Mouse (Mus musculus): ENCODE results near the gene Nol4l. TPM values are rescaled to one million over a fixed set of nuclear protein-coding genes. Genes with fewer than 3 reads are reported as not detected.

Nol4l gene
- polyA plus RNA-seq, 1 experiment from 2014 or later = 27.9 TPM

GRCm38 (mm10) chr2:153479486-153479885 is 50.3 kb downstream of the Nol4l start:
- ATAC-seq (replicated peaks; ENCODE audit: low FRiP score, low TSS enrichment, low read depth) (no peak), DNase-seq (ENCODE audit: low spot score) (no peak)
- WGBS = 100% methylated on average over 1 of the region's 1 CpGs
- no peaks in the 10 kb centered on the region for H3K27me3 ChIP-seq (replicated peaks; ENCODE audit: control insufficient read depth, insufficient read depth, low read length)
- H3K4me1 ChIP-seq (replicated peaks; ENCODE audit: control insufficient read depth, insufficient read depth, low read length) = peaks cover 31% of the 10 kb centered on the region
- no peaks in the 10 kb centered on the region for H3K9me3 ChIP-seq (ENCODE audit: control insufficient read depth, low read length)
- H3K36me3 ChIP-seq (ENCODE audit: control insufficient read depth, insufficient read depth, low read length) = no peaks in the 10 kb centered on the region
- H3K27ac ChIP-seq (ENCODE audit: low read depth) = no peak overlapping the region
- H3K4me3 ChIP-seq (ENCODE audit: low read depth, low read length) = no peak overlapping the region
- H3K9ac ChIP-seq (ENCODE audit: low read length) = no peak overlapping the region
- no peak overlapping the region for H3K4me2 ChIP-seq (ENCODE audit: low read length)

- Histone ChIP-seq H3K27ac (ENCODE audit: low read depth) (no peak overlapping the region), H3K36me3 (ENCODE audit: control insufficient read depth, insufficient read depth, low read length) (no peaks in the 10 kb centered on the region), H3K9ac (ENCODE audit: low read length) (no peak overlapping the region), H3K27me3 (replicated peaks; ENCODE audit: control insufficient read depth, insufficient read depth, low read length) (no peaks in the 10 kb centered on the region), H3K4me1 (replicated peaks; ENCODE audit: control insufficient read depth, insufficient read depth, low read length) (peaks cover 30% of the 10 kb centered on the region), H3K4me2 (ENCODE audit: low read length) (no peak overlapping the region), H3K4me3 (ENCODE audit: low read depth, low read length) (no peak overlapping the region), H3K9me3 (ENCODE audit: control insufficient read depth, low read length) (no peaks in the 10 kb centered on the region)
- DNase-seq (ENCODE audit: low spot score) (peak; percentile 85), ATAC-seq (replicated peaks; ENCODE audit: low FRiP score, low TSS enrichment, low read depth) (peak; percentile 67)
- 1% methylated on average over 4 of the region's 4 CpGs for WGBS
Measured at GRCm38 (mm10) chr2:153478583-153478982, 51.2 kb downstream of the Nol4l start.

GRCm38 (mm10) chr2:153475114-153476112 is 54.4 kb downstream of the Nol4l start:
- Histone ChIP-seq H3K27ac (ENCODE audit: low read depth) (peak overlapping the region; percentile 75), H3K9me3 (ENCODE audit: control insufficient read depth, low read length) (no peaks in the 10 kb centered on the region), H3K4me1 (replicated peaks; ENCODE audit: control insufficient read depth, insufficient read depth, low read length) (peaks cover 25% of the 10 kb centered on the region), H3K36me3 (ENCODE audit: control insufficient read depth, insufficient read depth, low read length) (no peaks in the 10 kb centered on the region), H3K9ac (ENCODE audit: low read length) (peak overlapping the region; percentile 27; the same call in 1 of the 2 replicates), H3K4me2 (ENCODE audit: low read length) (no peak overlapping the region), H3K4me3 (ENCODE audit: low read depth, low read length) (no peak overlapping the region), H3K27me3 (replicated peaks; ENCODE audit: control insufficient read depth, insufficient read depth, low read length) (no peaks in the 10 kb centered on the region)
- whole genome bisulfite sequencing = 24% methylated on average over 4 of the region's 4 CpGs
- peak; percentile 71 for DNase-seq (ENCODE audit: low spot score)
- peak; percentile 34 for ATAC-seq (replicated peaks; ENCODE audit: low FRiP score, low TSS enrichment, low read depth)

GRCm38 (mm10) chr2:153470983-153471382 is 58.8 kb downstream of the Nol4l start:
- DNase-seq (ENCODE audit: low spot score) (no peak), ATAC-seq (replicated peaks; ENCODE audit: low FRiP score, low TSS enrichment, low read depth) (no peak)
- H3K27ac ChIP-seq (ENCODE audit: low read depth) = no peak overlapping the region
- 43% methylated on average over 3 of the region's 3 CpGs for WGBS
- peaks cover 24% of the 10 kb centered on the region for H3K4me1 ChIP-seq (replicated peaks; ENCODE audit: control insufficient read depth, insufficient read depth, low read length)
- H3K36me3 ChIP-seq (ENCODE audit: control insufficient read depth, insufficient read depth, low read length) = no peaks in the 10 kb centered on the region
- no peaks in the 10 kb centered on the region for H3K27me3 ChIP-seq (replicated peaks; ENCODE audit: control insufficient read depth, insufficient read depth, low read length)
- H3K9me3 ChIP-seq (ENCODE audit: control insufficient read depth, low read length) = no peaks in the 10 kb centered on the region
- no peak overlapping the region for H3K4me2 ChIP-seq (ENCODE audit: low read length)
- no peak overlapping the region for H3K4me3 ChIP-seq (ENCODE audit: low read depth, low read length)
- no peak overlapping the region for H3K9ac ChIP-seq (ENCODE audit: low read length)

GRCm38 (mm10) chr2:153469764-153470163 is 60.0 kb downstream of the Nol4l start:
- 40% methylated on average over 4 of the region's 4 CpGs for WGBS

GRCm38 (mm10) chr2:153469317-153469716 is 60.5 kb downstream of the Nol4l start:
- Histone ChIP-seq H3K27ac (ENCODE audit: low read depth) (no peak overlapping the region), H3K4me3 (ENCODE audit: low read depth, low read length) (no peak overlapping the region), H3K27me3 (replicated peaks; ENCODE audit: control insufficient read depth, insufficient read depth, low read length) (no peaks in the 10 kb centered on the region), H3K36me3 (ENCODE audit: control insufficient read depth, insufficient read depth, low read length) (no peaks in the 10 kb centered on the region), H3K4me1 (replicated peaks; ENCODE audit: control insufficient read depth, insufficient read depth, low read length) (peaks cover 7% of the 10 kb centered on the region), H3K9me3 (ENCODE audit: control insufficient read depth, low read length) (no peaks in the 10 kb centered on the region), H3K4me2 (ENCODE audit: low read length) (no peak overlapping the region), H3K9ac (ENCODE audit: low read length) (no peak overlapping the region)
- DNase-seq (ENCODE audit: low spot score) (no peak), ATAC-seq (replicated peaks; ENCODE audit: low FRiP score, low TSS enrichment, low read depth) (no peak)
- WGBS = 35% methylated on average over 2 of the region's 2 CpGs

More at GRCm38 (mm10) chr2:153469764-153470163, 60.0 kb downstream of the Nol4l start:
- no peak for ATAC-seq (replicated peaks; ENCODE audit: low FRiP score, low TSS enrichment, low read depth)
- Histone ChIP-seq H3K27ac (ENCODE audit: low read depth) (no peak overlapping the region), H3K4me2 (ENCODE audit: low read length) (no peak overlapping the region), H3K36me3 (ENCODE audit: control insufficient read depth, insufficient read depth, low read length) (no peaks in the 10 kb centered on the region), H3K4me3 (ENCODE audit: low read depth, low read length) (no peak overlapping the region), H3K27me3 (replicated peaks; ENCODE audit: control insufficient read depth, insufficient read depth, low read length) (no peaks in the 10 kb centered on the region), H3K9ac (ENCODE audit: low read length) (no peak overlapping the region), H3K4me1 (replicated peaks; ENCODE audit: control insufficient read depth, insufficient read depth, low read length) (peaks cover 11% of the 10 kb centered on the region), H3K9me3 (ENCODE audit: control insufficient read depth, low read length) (no peaks in the 10 kb centered on the region)
- no peak for DNase-seq (ENCODE audit: low spot score)

GRCm38 (mm10) chr2:153467372-153467771 is 62.4 kb downstream of the Nol4l start:
- Histone ChIP-seq H3K9me3 (ENCODE audit: control insufficient read depth, low read length) (peaks cover 5% of the 10 kb centered on the region; the same call in 1 of the 2 replicates), H3K9ac (ENCODE audit: low read length) (no peak overlapping the region), H3K27ac (ENCODE audit: low read depth) (no peak overlapping the region), H3K36me3 (ENCODE audit: control insufficient read depth, insufficient read depth, low read length) (no peaks in the 10 kb centered on the region), H3K4me1 (replicated peaks; ENCODE audit: control insufficient read depth, insufficient read depth, low read length) (peaks cover 6% of the 10 kb centered on the region), H3K27me3 (replicated peaks; ENCODE audit: control insufficient read depth, insufficient read depth, low read length) (no peaks in the 10 kb centered on the region), H3K4me3 (ENCODE audit: low read depth, low read length) (no peak overlapping the region), H3K4me2 (ENCODE audit: low read length) (no peak overlapping the region)
- no peak for DNase-seq (ENCODE audit: low spot score)
- 74% methylated on average over 1 of the region's 1 CpGs for WGBS
- ATAC-seq (replicated peaks; ENCODE audit: low FRiP score, low TSS enrichment, low read depth) = no peak

GRCm38 (mm10) chr2:153463257-153463656 is 66.5 kb downstream of the Nol4l start:
- Histone ChIP-seq H3K4me2 (ENCODE audit: low read length) (no peak overlapping the region), H3K9me3 (ENCODE audit: control insufficient read depth, low read length) (peaks cover 5% of the 10 kb centered on the region; the same call in 1 of the 2 replicates), H3K9ac (ENCODE audit: low read length) (no peak overlapping the region), H3K4me1 (replicated peaks; ENCODE audit: control insufficient read depth, insufficient read depth, low read length) (no peaks in the 10 kb centered on the region), H3K27ac (ENCODE audit: low read depth) (no peak overlapping the region), H3K4me3 (ENCODE audit: low read depth, low read length) (no peak overlapping the region), H3K27me3 (replicated peaks; ENCODE audit: control insufficient read depth, insufficient read depth, low read length) (no peaks in the 10 kb centered on the region), H3K36me3 (ENCODE audit: control insufficient read depth, insufficient read depth, low read length) (no peaks in the 10 kb centered on the region)
- ATAC-seq (replicated peaks; ENCODE audit: low FRiP score, low TSS enrichment, low read depth) = no peak
- WGBS = 83% methylated on average over 3 of the region's 3 CpGs
- DNase-seq (ENCODE audit: low spot score) = no peak

Data from intestine, embryonic 14.5 days (tissue).